Mouse (Mus musculus): ENCODE results near the gene Pidd1. TPM values are rescaled to one million over a fixed set of nuclear protein-coding genes. Genes with fewer than 3 reads are reported as not detected.

Pidd1 gene
- polyA plus RNA-seq, 1 experiment from 2014 or later: 9.7 TPM

DNA sequence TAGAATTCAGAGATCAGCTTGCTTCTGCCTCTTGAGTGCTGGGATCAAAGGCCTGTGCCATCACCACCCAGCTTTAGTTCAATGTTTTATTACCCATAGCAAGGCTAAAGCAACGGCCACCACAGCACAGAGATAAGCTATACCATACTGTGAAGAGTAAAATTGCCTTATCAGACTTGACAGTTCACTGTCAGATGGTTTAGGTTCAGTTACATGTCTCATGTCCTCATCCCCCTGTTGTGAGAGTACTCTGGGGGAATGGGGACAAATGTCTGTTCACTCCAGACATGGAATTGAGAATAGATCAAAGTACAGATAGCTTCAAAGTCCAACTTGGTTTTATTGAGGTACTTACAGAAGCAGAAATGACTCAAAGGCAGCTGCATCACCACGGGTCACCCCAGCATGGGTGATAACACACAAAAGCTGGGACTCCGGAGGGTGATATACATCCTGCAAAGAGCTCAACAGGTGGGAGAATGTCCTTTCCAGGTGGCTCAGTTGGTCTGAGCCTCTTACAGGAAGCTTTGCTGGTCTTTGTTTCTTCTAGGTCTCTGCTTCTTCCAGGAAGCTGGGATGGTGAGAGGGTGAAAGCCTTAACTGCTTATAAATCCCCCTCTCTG is 55.2 kb downstream of the Pidd1 start:
- peak overlapping the region; percentile 77 for H3K27ac ChIP-seq (ENCODE audit: low read length)
- H3K36me3 ChIP-seq (ENCODE audit: control insufficient read depth, insufficient read depth): no peaks in the 10 kb centered on the region
- WGBS (ENCODE audit: insufficient replicate concordance): 19% methylated on average over 3 of the region's 3 CpGs
- H3K4me2 ChIP-seq (ENCODE audit: low read depth, low read length): peak overlapping the region; percentile 3; the same call in 1 of the 2 replicates
- no peak overlapping the region for H3K4me3 ChIP-seq (ENCODE audit: low read depth, low read length)
- no peaks in the 10 kb centered on the region for H3K9me3 ChIP-seq (replicated peaks; ENCODE audit: control insufficient read depth, low read length)
- peaks cover 58% of the 10 kb centered on the region for H3K4me1 ChIP-seq (ENCODE audit: control insufficient read depth, low read depth, low read length)
- ATAC-seq (ENCODE audit: low read depth): peak; percentile 7; the same call in 1 of the 2 replicates
- peak overlapping the region; percentile 43; the same call in 1 of the 2 replicates for H3K9ac ChIP-seq (ENCODE audit: low read depth, low read length)
- H3K27me3 ChIP-seq (ENCODE audit: control insufficient read depth, insufficient read depth, low read depth, low read length): no peaks in the 10 kb centered on the region

Other genes with a start within 250 kb of the Pidd1 start
- gene Lrrc56, start 249.9 kb downstream of the Pidd1 start, polyA plus RNA-seq (2015; fragmentation: Nextera tagmentation; extraction: Ambion mirVana): 8.3 and 9.5 TPM in 2 replicates
- 0.80 and 0.84 TPM in 2 replicates for gene Lmntd2, start 229.9 kb downstream of the Pidd1 start, polyA plus RNA-seq (2015; fragmentation: Nextera tagmentation; extraction: Ambion mirVana)
- gene Rassf7, start 228.2 kb downstream of the Pidd1 start, polyA plus RNA-seq (2015; fragmentation: Nextera tagmentation; extraction: Ambion mirVana): 23.9 and 26.4 TPM in 2 replicates
- 23.8 and 28.5 TPM in 2 replicates for gene Phrf1, start 215.2 kb downstream of the Pidd1 start, polyA plus RNA-seq (2015; fragmentation: Nextera tagmentation; extraction: Ambion mirVana)
- gene Irf7, start 177.5 kb downstream of the Pidd1 start, polyA plus RNA-seq (2015; fragmentation: Nextera tagmentation; extraction: Ambion mirVana): 7.7 and 8.2 TPM in 2 replicates
- gene Cdhr5, start 167.2 kb downstream of the Pidd1 start, polyA plus RNA-seq (2015; fragmentation: Nextera tagmentation; extraction: Ambion mirVana): 0.42 and 1.6 TPM in 2 replicates
- 1.4 TPM in 1 of 2 replicates, not detected in the other for gene Sct, start 164.9 kb downstream of the Pidd1 start, polyA plus RNA-seq (2015; fragmentation: Nextera tagmentation; extraction: Ambion mirVana)
- gene Drd4, start 152.0 kb downstream of the Pidd1 start, polyA plus RNA-seq (2015; fragmentation: Nextera tagmentation; extraction: Ambion mirVana): not detected in 2 replicates
- gene Deaf1, start 116.3 kb downstream of the Pidd1 start, polyA plus RNA-seq (2015; fragmentation: Nextera tagmentation; extraction: Ambion mirVana): 11.6 and 13.6 TPM in 2 replicates
- 13.9 and 16.7 TPM in 2 replicates for gene Tmem80, start 116.3 kb downstream of the Pidd1 start, polyA plus RNA-seq (2015; fragmentation: Nextera tagmentation; extraction: Ambion mirVana)
- 26.0 and 34.0 TPM in 2 replicates for gene Eps8l2, start 105.1 kb downstream of the Pidd1 start, polyA plus RNA-seq (2015; fragmentation: Nextera tagmentation; extraction: Ambion mirVana)
- 373 and 397 TPM in 2 replicates for gene Taldo1, start 51.8 kb downstream of the Pidd1 start, polyA plus RNA-seq (2015; fragmentation: Nextera tagmentation; extraction: Ambion mirVana)
- 13.5 and 14.3 TPM in 2 replicates for gene Gatd1, start 29.9 kb downstream of the Pidd1 start, polyA plus RNA-seq (2015; fragmentation: Nextera tagmentation; extraction: Ambion mirVana)
- not detected in 2 replicates for gene Cend1, start 14.5 kb downstream of the Pidd1 start, polyA plus RNA-seq (2015; fragmentation: Nextera tagmentation; extraction: Ambion mirVana)
- gene Slc25a22, start 6.1 kb downstream of the Pidd1 start, polyA plus RNA-seq (2015; fragmentation: Nextera tagmentation; extraction: Ambion mirVana): 18.7 and 20.7 TPM in 2 replicates
- 644 and 698 TPM in 2 replicates for gene Rplp2, start 3.3 kb upstream of the Pidd1 start, polyA plus RNA-seq (2015; fragmentation: Nextera tagmentation; extraction: Ambion mirVana)
- gene Pnpla2, start 11.2 kb upstream of the Pidd1 start, polyA plus RNA-seq (2015; fragmentation: Nextera tagmentation; extraction: Ambion mirVana): 14.9 and 15.5 TPM in 2 replicates
- 3.7 and 4.8 TPM in 2 replicates for gene Cracr2b, start 17.1 kb upstream of the Pidd1 start, polyA plus RNA-seq (2015; fragmentation: Nextera tagmentation; extraction: Ambion mirVana)
- gene Cd151, start 23.4 kb upstream of the Pidd1 start, polyA plus RNA-seq (2015; fragmentation: Nextera tagmentation; extraction: Ambion mirVana): 5.3 and 6.9 TPM in 2 replicates
- 36.4 and 39.2 TPM in 2 replicates for gene Polr2l, start 31.1 kb upstream of the Pidd1 start, polyA plus RNA-seq (2015; fragmentation: Nextera tagmentation; extraction: Ambion mirVana)
- gene Tspan4, start 31.2 kb upstream of the Pidd1 start, polyA plus RNA-seq (2015; fragmentation: Nextera tagmentation; extraction: Ambion mirVana): 46.1 and 47.2 TPM in 2 replicates
- 25.3 and 26.6 TPM in 2 replicates for gene Chid1, start 95.8 kb upstream of the Pidd1 start, polyA plus RNA-seq (2015; fragmentation: Nextera tagmentation; extraction: Ambion mirVana)
- gene Ap2a2, start 118.1 kb upstream of the Pidd1 start, polyA plus RNA-seq (2015; fragmentation: Nextera tagmentation; extraction: Ambion mirVana): 66.7 and 70.7 TPM in 2 replicates
- 2.8 and 3.1 TPM in 2 replicates for gene Muc6, start 211.3 kb upstream of the Pidd1 start, polyA plus RNA-seq (2015; fragmentation: Nextera tagmentation; extraction: Ambion mirVana)
- 0.24 TPM in 1 of 2 replicates, not detected in the other for gene Muc2, start 246.3 kb upstream of the Pidd1 start, polyA plus RNA-seq (2015; fragmentation: Nextera tagmentation; extraction: Ambion mirVana)

Data from liver, embryonic 16.5 days (tissue).